Mouse (Mus musculus): ENCODE measurements at regions not wholly inside any gene's neighbourhood (a gene's known extent, or its start where the extent isn't known, plus 50 kb on each side); places are given as distances from the start of the nearest gene placed in this dataset.
"Not testable (repeated sequence)": the region's sequence is repeated elsewhere in the genome, so short reads cannot be mapped to it uniquely, and the experiment has no call there.

DNA sequence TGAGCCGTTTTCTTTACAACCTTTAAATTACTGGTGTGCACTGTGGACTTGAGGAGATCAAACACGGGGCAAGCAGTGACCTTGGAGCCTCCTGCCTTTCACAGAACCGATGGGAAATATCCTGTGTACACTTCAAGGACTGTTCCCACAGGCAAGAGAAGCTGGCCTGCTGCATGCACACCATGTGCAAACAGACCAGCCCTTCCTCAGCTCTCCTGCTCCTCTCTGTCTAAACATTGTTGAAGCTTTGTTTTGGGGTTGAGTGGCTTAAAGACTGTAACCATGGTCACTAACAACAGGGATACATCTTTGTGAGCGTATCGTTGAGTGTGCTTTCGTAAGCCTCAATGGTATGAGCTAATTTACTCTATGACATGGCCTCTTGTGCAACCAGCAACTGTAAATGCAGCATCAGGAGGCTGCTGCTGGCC, 50.2 kb upstream of the Agps start:
- no peak for TF ChIP-seq POLR2A (IDR thresholded peaks at IDR 0.05; ENCODE audit: insufficient read length, low read depth)
- TF ChIP-seq CEBPB (IDR thresholded peaks at IDR 0.05; ENCODE audit: insufficient read depth, poor library complexity, severe bottlenecking), result no peak
- H3ac ChIP-seq (ENCODE audit: control insufficient read depth, insufficient read length), result no peak overlapping the region
- no peaks in the 10 kb centered on the region for H3K79me2 ChIP-seq (ENCODE audit: control insufficient read depth, insufficient read depth)
- no peak overlapping the region for H3K4me2 ChIP-seq (ENCODE audit: low read depth)
- H3K4me3 ChIP-seq, result no peak overlapping the region
- no peaks in the 10 kb centered on the region for H3K36me3 ChIP-seq (ENCODE audit: control insufficient read depth, insufficient read depth)
- no peaks in the 10 kb centered on the region for H3K27me3 ChIP-seq (ENCODE audit: control insufficient read depth, insufficient read depth, insufficient read length)

DNA sequence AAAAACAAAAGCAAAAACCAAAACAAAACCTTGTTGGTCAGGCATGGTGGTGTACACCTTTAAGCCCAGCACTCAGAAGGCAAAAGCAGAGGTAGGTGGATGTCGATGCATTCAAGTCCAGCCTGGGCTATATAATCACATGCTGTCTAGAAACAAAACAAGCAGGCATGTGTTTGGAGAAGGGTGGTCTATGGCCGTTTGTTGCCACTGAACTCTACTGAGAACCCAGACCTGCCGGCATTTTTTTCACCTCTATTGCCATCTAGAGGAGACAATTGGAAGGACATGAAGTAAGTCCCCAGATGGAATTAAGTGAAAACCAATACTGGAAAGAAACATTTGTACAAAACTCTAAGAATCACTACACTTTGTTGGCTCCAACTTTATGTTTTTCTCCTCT, 50.9 kb upstream of the Agps start:
- Histone ChIP-seq H3ac (ENCODE audit: control insufficient read depth, insufficient read length) (no peak overlapping the region), H3K4me2 (ENCODE audit: low read depth) (no peak overlapping the region), H3K36me3 (ENCODE audit: control insufficient read depth, insufficient read depth) (no peaks in the 10 kb centered on the region), H3K4me3 (no peak overlapping the region), H3K27me3 (ENCODE audit: control insufficient read depth, insufficient read depth, insufficient read length) (no peaks in the 10 kb centered on the region), H3K79me2 (ENCODE audit: control insufficient read depth, insufficient read depth) (no peaks in the 10 kb centered on the region)
- no peak for TF ChIP-seq SRF (IDR thresholded peaks at IDR 0.05; ENCODE audit: control insufficient read depth, insufficient read length, low read depth)
- TF ChIP-seq MAX (IDR thresholded peaks at IDR 0.05; ENCODE audit: low read depth), result no peak
- no peak for TF ChIP-seq MYOD1 (IDR thresholded peaks at IDR 0.05; ENCODE audit: control insufficient read depth in 1 of 3, insufficient read length in 2 of 3, low read depth in 2 of 3)
- no peak for TF ChIP-seq E2F4 (IDR thresholded peaks at IDR 0.05; ENCODE audit: insufficient read depth)
- TF ChIP-seq USF1 (IDR thresholded peaks at IDR 0.05; ENCODE audit: low read depth), result no peak
- no peak for TF ChIP-seq TCF12 (IDR thresholded peaks at IDR 0.05; ENCODE audit: insufficient read depth, poor library complexity, severe bottlenecking)
- TF ChIP-seq POLR2A (IDR thresholded peaks at IDR 0.05; ENCODE audit: insufficient read length, low read depth), result no peak
- TF ChIP-seq TCF3 (IDR thresholded peaks at IDR 0.05; ENCODE audit: insufficient read length, low read depth), result no peak
- TF ChIP-seq REST (IDR thresholded peaks at IDR 0.05; ENCODE audit: insufficient read depth, insufficient read length), result no peak
- TF ChIP-seq POLR2AphosphoS2 (IDR thresholded peaks at IDR 0.05; ENCODE audit: insufficient read length, low read depth), result no peak
- no peak for TF ChIP-seq CEBPB (IDR thresholded peaks at IDR 0.05; ENCODE audit: insufficient read depth, poor library complexity, severe bottlenecking)
- TF ChIP-seq MYOG (IDR thresholded peaks at IDR 0.05; ENCODE audit: control insufficient read depth in 1 of 3, insufficient read depth in 1 of 3, insufficient read length in 2 of 3, low read depth in 2 of 3), result no peak

GRCm38 (mm10) chr2:75778628-75779027, 53.3 kb upstream of the Agps start:
- H3K36me3 ChIP-seq (ENCODE audit: control insufficient read depth, insufficient read depth); H3ac ChIP-seq (ENCODE audit: control insufficient read depth, insufficient read length); H3K27me3 ChIP-seq (ENCODE audit: control insufficient read depth, insufficient read depth, insufficient read length); H3K79me2 ChIP-seq (ENCODE audit: control insufficient read depth, insufficient read depth); H3K4me3 ChIP-seq; H3K4me2 ChIP-seq (ENCODE audit: low read depth): not testable (repeated sequence)

- H3K79me2 ChIP-seq (ENCODE audit: control insufficient read depth, insufficient read depth), result no peaks in the 10 kb centered on the region
- no peak for TF ChIP-seq REST (IDR thresholded peaks at IDR 0.05; ENCODE audit: insufficient read depth, insufficient read length)
- no peak for TF ChIP-seq MYOG (IDR thresholded peaks at IDR 0.05; ENCODE audit: control insufficient read depth in 1 of 3, insufficient read depth in 1 of 3, insufficient read length in 2 of 3, low read depth in 2 of 3)
- TF ChIP-seq TCF3 (IDR thresholded peaks at IDR 0.05; ENCODE audit: insufficient read length, low read depth), result no peak
- TF ChIP-seq CEBPB (IDR thresholded peaks at IDR 0.05; ENCODE audit: insufficient read depth, poor library complexity, severe bottlenecking), result no peak
- no peak for TF ChIP-seq SRF (IDR thresholded peaks at IDR 0.05; ENCODE audit: control insufficient read depth, insufficient read length, low read depth)
- no peak for TF ChIP-seq POLR2A (IDR thresholded peaks at IDR 0.05; ENCODE audit: insufficient read length, low read depth)
- H3ac ChIP-seq (ENCODE audit: control insufficient read depth, insufficient read length), result no peak overlapping the region
- no peak overlapping the region for H3K4me3 ChIP-seq
- no peak overlapping the region for H3K4me2 ChIP-seq (ENCODE audit: low read depth)
- no peaks in the 10 kb centered on the region for H3K27me3 ChIP-seq (ENCODE audit: control insufficient read depth, insufficient read depth, insufficient read length)
- no peaks in the 10 kb centered on the region for H3K36me3 ChIP-seq (ENCODE audit: control insufficient read depth, insufficient read depth)
Observed at GRCm38 (mm10) chr2:75777040-75777451, 54.9 kb upstream of the Agps start.

GRCm38 (mm10) chr2:75776533-75776932, 55.4 kb upstream of the Agps start:
- Histone ChIP-seq H3K79me2 (ENCODE audit: control insufficient read depth, insufficient read depth) (no peaks in the 10 kb centered on the region), H3K4me2 (ENCODE audit: low read depth) (no peak overlapping the region), H3K36me3 (ENCODE audit: control insufficient read depth, insufficient read depth) (no peaks in the 10 kb centered on the region), H3K4me3 (no peak overlapping the region), H3ac (ENCODE audit: control insufficient read depth, insufficient read length) (no peak overlapping the region), H3K27me3 (ENCODE audit: control insufficient read depth, insufficient read depth, insufficient read length) (no peaks in the 10 kb centered on the region)
- TF ChIP-seq REST (IDR thresholded peaks at IDR 0.05; ENCODE audit: insufficient read depth, insufficient read length) (no peak), MAX (IDR thresholded peaks at IDR 0.05; ENCODE audit: low read depth) (no peak), USF1 (IDR thresholded peaks at IDR 0.05; ENCODE audit: low read depth) (no peak), MYOG (IDR thresholded peaks at IDR 0.05; ENCODE audit: control insufficient read depth in 1 of 3, insufficient read depth in 1 of 3, insufficient read length in 2 of 3, low read depth in 2 of 3) (no peak), MYOD1 (IDR thresholded peaks at IDR 0.05; ENCODE audit: control insufficient read depth in 1 of 3, insufficient read length in 2 of 3, low read depth in 2 of 3) (no peak), POLR2A (IDR thresholded peaks at IDR 0.05; ENCODE audit: insufficient read length, low read depth) (no peak), TCF12 (IDR thresholded peaks at IDR 0.05; ENCODE audit: insufficient read depth, poor library complexity, severe bottlenecking) (no peak), CEBPB (IDR thresholded peaks at IDR 0.05; ENCODE audit: insufficient read depth, poor library complexity, severe bottlenecking) (no peak), POLR2AphosphoS2 (IDR thresholded peaks at IDR 0.05; ENCODE audit: insufficient read length, low read depth) (no peak), SRF (IDR thresholded peaks at IDR 0.05; ENCODE audit: control insufficient read depth, insufficient read length, low read depth) (no peak), TCF3 (IDR thresholded peaks at IDR 0.05; ENCODE audit: insufficient read length, low read depth) (no peak), E2F4 (IDR thresholded peaks at IDR 0.05; ENCODE audit: insufficient read depth) (no peak)

All from myocyte (in vitro differentiated cells).